Mouse (Mus musculus) kidney, embryonic 16.5 days (tissue): ENCODE results near the gene Tenm3. TPM values are rescaled to one million over a fixed set of nuclear protein-coding genes. Genes with fewer than 3 reads are reported as not detected.

Experiments used
- ATAC-seq: fragments of 200-750 bp; cut with Nextera tagmentation; 2 replicates; pipeline ENCODE4 v1.8.0; 2017; ENCODE audit warnings: moderate TSS enrichment; ENCODE audit not compliant: low FRiP score, low TSS enrichment
- H3K27ac ChIP-seq: fragments of 300-500 bp; sonication (generic); 2 replicates; pipeline ENCODE4 v1.5.1; 2014; ENCODE audit warnings: low read length
- H3K27me3 ChIP-seq: fragments of 300-500 bp; sonication (generic); 2 replicates; pipeline ENCODE4 v1.6.1; 2014; ENCODE audit warnings: low read length, control low read depth, mixed read lengths; ENCODE audit not compliant: insufficient read depth
- H3K36me3 ChIP-seq: fragments of 300-500 bp; sonication (generic); 2 replicates; pipeline ENCODE4 v1.6.1; 2014; ENCODE audit warnings: low read length, control low read depth, mixed read lengths; ENCODE audit not compliant: insufficient read depth
- H3K4me1 ChIP-seq: fragments of 300-500 bp; sonication (generic); 2 replicates; pipeline ENCODE4 v1.6.1; 2014; ENCODE audit warnings: low read length, control low read depth, mixed read lengths; ENCODE audit not compliant: insufficient read depth
- H3K4me2 ChIP-seq: fragments of 300-500 bp; sonication (generic); replicated peaks from 2 replicates; pipeline ENCODE4 v1.6.1; 2014; ENCODE audit warnings: low read depth, low read length
- H3K4me3 ChIP-seq: fragments of 300-500 bp; sonication (generic); 2 replicates; pipeline ENCODE4 v1.5.1; 2014; ENCODE audit warnings: mild to moderate bottlenecking, low read length
- H3K9ac ChIP-seq: fragments of 300-500 bp; sonication (generic); replicated peaks from 2 replicates; pipeline ENCODE4 v1.6.1; 2014; ENCODE audit warnings: low read length
- H3K9me3 ChIP-seq: fragments of 300-500 bp; sonication (generic); 2 replicates; pipeline ENCODE4 v1.6.1; 2016; ENCODE audit warnings: low read length, control low read depth
- WGBS: fragments of 180-500 bp; shearing (Covaris S2); extraction: QIAGEN DNeasy Blood & Tissue Kit; methylation state at CpG from one replicate; pipeline ENCODE4 v1.1.7; 2014; 5-methylcytosine and 5-hydroxymethylcytosine counted together
- polyA plus RNA-seq: library from polyadenylated mRNA; unstranded; fragments of >200 nt; fragmentation: Nextera tagmentation; extraction: Ambion mirVana; gene quantifications from 2 replicates; pipeline ENCODE4 v1.2.1, GENCODE M21; 2015

Gene Tenm3
- polyA plus RNA-seq, 1 experiment from 2014 or later: 20.3 TPM

DNA sequence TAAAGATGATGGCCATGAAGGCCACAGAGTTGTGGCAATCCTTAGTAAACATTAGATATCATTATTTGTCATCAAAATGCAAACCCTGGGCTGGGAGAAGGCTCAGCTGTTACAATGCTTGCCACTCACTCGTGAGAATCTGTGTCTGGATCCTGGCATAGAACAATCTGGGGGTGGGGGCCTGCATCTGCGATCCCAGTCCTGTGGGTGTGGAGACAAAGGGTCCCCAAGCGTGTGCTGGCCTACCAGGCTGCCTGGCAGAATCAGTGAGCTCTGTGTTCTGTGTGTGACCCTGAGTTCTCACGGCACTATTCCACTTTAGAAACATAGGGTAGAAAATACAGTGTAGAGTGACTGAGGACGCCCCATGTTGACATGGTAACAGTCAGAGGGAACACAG lies 468.6 kb downstream of the Tenm3 start:
- Histone ChIP-seq H3K4me3 (no peak overlapping the region), H3K27me3 (no peaks in the 10 kb centered on the region), H3K36me3 (no peaks in the 10 kb centered on the region), H3K9ac (no peak overlapping the region), H3K4me1 (no peaks in the 10 kb centered on the region), H3K4me2 (no peak overlapping the region), H3K27ac (no peak overlapping the region), H3K9me3 (no peaks in the 10 kb centered on the region)
- 87% methylated on average over 5 of the region's 5 CpGs for WGBS
- ATAC-seq: no peak

DNA sequence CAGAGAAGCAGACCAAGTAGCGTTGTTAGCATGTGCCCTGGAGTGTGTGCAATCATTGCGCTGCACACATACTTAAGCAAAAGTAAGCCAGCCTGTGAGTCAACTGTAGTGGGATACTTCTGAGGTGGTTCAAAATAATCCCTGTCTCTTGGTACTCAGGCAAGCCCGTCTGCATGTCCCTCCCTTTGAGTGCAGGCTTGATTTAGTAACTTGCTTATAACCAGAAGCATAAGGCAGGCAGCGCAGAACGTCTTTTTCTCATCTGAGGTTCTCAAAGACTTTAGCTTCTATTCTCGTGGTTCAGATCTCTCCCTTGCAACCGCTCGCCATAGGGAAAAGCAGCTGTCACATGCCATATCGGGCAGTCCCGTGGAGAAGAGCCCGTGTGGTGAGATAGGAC lies 470.3 kb downstream of the Tenm3 start:
- Histone ChIP-seq H3K4me1 (no peaks in the 10 kb centered on the region), H3K9me3 (no peaks in the 10 kb centered on the region), H3K4me2 (no peak overlapping the region), H3K27me3 (no peaks in the 10 kb centered on the region), H3K27ac (no peak overlapping the region), H3K36me3 (no peaks in the 10 kb centered on the region), H3K4me3 (no peak overlapping the region), H3K9ac (no peak overlapping the region)
- no peak for ATAC-seq
- WGBS: 92% methylated on average over 11 of the region's 11 CpGs

GRCm38 (mm10) chr8:48367164-48367563 lies 476.6 kb downstream of the Tenm3 start:
- H3K36me3 ChIP-seq: no peaks in the 10 kb centered on the region
- no peaks in the 10 kb centered on the region for H3K4me1 ChIP-seq
- H3K27ac ChIP-seq: no peak overlapping the region
- no peak overlapping the region for H3K4me2 ChIP-seq
- no peak for ATAC-seq
- H3K4me3 ChIP-seq: no peak overlapping the region
- H3K9ac ChIP-seq: no peak overlapping the region
- WGBS: 82% methylated on average over 10 of the region's 10 CpGs
- H3K27me3 ChIP-seq: no peaks in the 10 kb centered on the region
- no peaks in the 10 kb centered on the region for H3K9me3 ChIP-seq

GRCm38 (mm10) chr8:48356849-48357248 lies 486.9 kb downstream of the Tenm3 start:
- H3K27me3 ChIP-seq: no peaks in the 10 kb centered on the region
- no peak overlapping the region for H3K4me3 ChIP-seq
- H3K36me3 ChIP-seq: 0 out of 2 replicates have a peak, but pooled peaks cover 6% of the 10 kb centered on the region
- ATAC-seq: no peak
- no peak overlapping the region for H3K9ac ChIP-seq
- no peak overlapping the region for H3K4me2 ChIP-seq
- H3K27ac ChIP-seq: no peak overlapping the region
- peaks cover 3% of the 10 kb centered on the region; the same call in 1 of the 2 replicates for H3K9me3 ChIP-seq
- WGBS: 82% methylated on average over 2 of the region's 2 CpGs
- H3K4me1 ChIP-seq: no peaks in the 10 kb centered on the region

DNA sequence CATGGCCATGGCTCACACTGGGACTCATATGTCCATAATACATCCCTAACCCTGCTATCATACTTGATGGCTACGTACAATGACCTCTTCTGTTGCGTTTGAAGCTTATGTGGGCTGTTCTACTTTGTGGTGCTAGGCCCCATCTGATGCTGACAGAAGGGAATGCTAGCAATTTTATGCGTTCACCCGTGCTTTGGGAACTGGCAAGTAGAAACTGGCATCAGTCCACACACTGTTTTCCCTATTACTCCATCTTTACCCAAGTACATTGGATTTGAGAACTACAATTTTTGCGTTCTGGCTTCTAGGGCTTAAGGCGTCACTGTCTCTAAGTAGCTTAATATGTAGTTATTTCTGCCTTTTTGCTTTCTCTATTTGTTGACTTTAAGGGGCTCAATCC lies 490.3 kb downstream of the Tenm3 start:
- Histone ChIP-seq H3K9me3 (peaks cover 3% of the 10 kb centered on the region; the same call in 1 of the 2 replicates), H3K27me3 (no peaks in the 10 kb centered on the region), H3K4me1 (no peaks in the 10 kb centered on the region), H3K4me2 (no peak overlapping the region), H3K36me3 (peaks cover 16% of the 10 kb centered on the region; the same call in 1 of the 2 replicates), H3K4me3 (no peak overlapping the region), H3K27ac (no peak overlapping the region), H3K9ac (no peak overlapping the region)
- WGBS: 90% methylated on average over 6 of the region's 6 CpGs
- no peak for ATAC-seq

DNA sequence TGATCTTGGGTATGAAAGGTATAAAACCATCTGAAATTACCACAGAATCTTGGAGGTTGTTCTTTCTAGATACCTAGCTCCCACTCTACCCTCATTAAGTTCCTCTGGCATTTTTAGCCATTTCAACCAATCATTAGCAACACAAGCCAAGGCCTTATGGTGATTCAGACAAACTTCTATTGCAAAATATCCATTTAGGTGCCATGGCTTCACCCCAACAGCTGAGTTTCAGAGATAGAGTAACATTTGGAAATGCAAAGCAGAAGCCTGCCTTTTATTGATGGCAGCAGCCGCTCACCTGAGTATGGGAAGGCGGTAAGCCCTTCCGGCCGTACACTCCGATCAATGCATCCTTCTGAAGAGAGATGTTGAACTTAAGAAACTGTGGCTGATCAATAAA lies 494.9 kb downstream of the Tenm3 start:
- WGBS: 95% methylated on average over 5 of the region's 5 CpGs
- peaks cover 16% of the 10 kb centered on the region; the same call in 1 of the 2 replicates for H3K36me3 ChIP-seq
- no peak overlapping the region for H3K27ac ChIP-seq
- H3K9ac ChIP-seq: no peak overlapping the region
- H3K4me3 ChIP-seq: no peak overlapping the region
- no peaks in the 10 kb centered on the region for H3K4me1 ChIP-seq
- no peak overlapping the region for H3K4me2 ChIP-seq
- H3K9me3 ChIP-seq: peaks cover 3% of the 10 kb centered on the region; the same call in 1 of the 2 replicates
- no peak for ATAC-seq
- no peaks in the 10 kb centered on the region for H3K27me3 ChIP-seq

- 92% methylated on average over 4 of the region's 4 CpGs for WGBS
- H3K4me3 ChIP-seq: no peak overlapping the region
- H3K27me3 ChIP-seq: no peaks in the 10 kb centered on the region
- no peak overlapping the region for H3K27ac ChIP-seq
- H3K4me1 ChIP-seq: no peaks in the 10 kb centered on the region
- no peak overlapping the region for H3K4me2 ChIP-seq
- H3K36me3 ChIP-seq: peaks cover 16% of the 10 kb centered on the region; the same call in 1 of the 2 replicates
- no peak for ATAC-seq
- no peak overlapping the region for H3K9ac ChIP-seq
- peaks cover 3% of the 10 kb centered on the region; the same call in 1 of the 2 replicates for H3K9me3 ChIP-seq
These were observed 495.4 kb downstream of the Tenm3 start for GRCm38 (mm10) chr8:48348386-48348785.

DNA sequence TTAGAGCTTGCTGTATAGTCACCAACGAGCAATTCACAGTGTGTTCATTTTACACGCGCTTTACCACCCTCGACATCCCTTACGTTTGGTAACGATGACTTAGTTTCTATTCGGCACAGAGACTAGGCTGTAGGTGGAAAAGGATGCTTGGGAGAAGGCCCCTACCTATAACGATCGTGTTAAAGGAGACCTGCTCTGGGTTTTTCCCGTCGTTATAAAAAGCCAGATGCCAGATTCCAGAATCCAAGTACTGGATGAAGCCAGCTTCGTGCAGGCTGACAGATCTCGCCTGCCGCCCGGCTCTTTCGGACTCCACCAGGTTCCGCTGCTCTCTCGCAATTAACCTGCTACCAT lies 500.7 kb downstream of the Tenm3 start:
- Histone ChIP-seq H3K36me3 (0 out of 2 replicates have a peak, but pooled peaks cover 4% of the 10 kb centered on the region), H3K4me1 (0 out of 2 replicates have a peak, but pooled peaks cover 5% of the 10 kb centered on the region), H3K9me3 (no peaks in the 10 kb centered on the region), H3K27ac (no peak overlapping the region), H3K4me2 (no peak overlapping the region), H3K9ac (no peak overlapping the region), H3K27me3 (no peaks in the 10 kb centered on the region), H3K4me3 (no peak overlapping the region)
- 92% methylated on average over 18 of the region's 18 CpGs for WGBS
- no peak for ATAC-seq

GRCm38 (mm10) chr8:48342321-48343066 lies 501.3 kb downstream of the Tenm3 start:
- Histone ChIP-seq H3K27ac (no peak overlapping the region), H3K36me3 (0 out of 2 replicates have a peak, but pooled peaks cover 4% of the 10 kb centered on the region), H3K27me3 (no peaks in the 10 kb centered on the region), H3K4me1 (0 out of 2 replicates have a peak, but pooled peaks cover 5% of the 10 kb centered on the region), H3K9ac (no peak overlapping the region), H3K4me3 (no peak overlapping the region), H3K9me3 (no peaks in the 10 kb centered on the region), H3K4me2 (no peak overlapping the region)
- 80% methylated on average over 30 of the region's 30 CpGs for WGBS
- no peak for ATAC-seq

DNA sequence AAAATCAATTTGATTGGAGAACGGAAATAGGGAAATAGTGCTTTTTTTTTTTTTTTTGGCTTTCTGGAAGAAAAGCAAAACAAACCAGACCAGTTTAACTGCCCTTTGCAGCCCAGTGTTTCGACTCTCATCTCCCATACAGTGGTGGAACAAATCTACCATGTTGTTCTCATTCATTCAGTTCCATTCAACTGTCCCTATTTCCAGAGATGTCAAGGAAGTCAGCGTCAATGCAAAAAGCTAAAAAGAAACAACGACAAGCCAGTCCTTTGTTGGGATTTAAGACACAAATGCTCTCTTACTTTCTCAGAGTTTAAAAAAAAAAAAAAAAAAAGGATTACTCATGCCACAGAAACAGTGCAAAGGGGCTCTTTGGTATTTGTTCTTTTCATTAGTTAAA lies 502.1 kb downstream of the Tenm3 start:
- H3K4me2 ChIP-seq: no peak overlapping the region
- H3K9me3 ChIP-seq: no peaks in the 10 kb centered on the region
- ATAC-seq: no peak
- H3K36me3 ChIP-seq: 0 out of 2 replicates have a peak, but pooled peaks cover 4% of the 10 kb centered on the region
- H3K27me3 ChIP-seq: no peaks in the 10 kb centered on the region
- no peak overlapping the region for H3K4me3 ChIP-seq
- WGBS: 73% methylated on average over 4 of the region's 4 CpGs
- H3K27ac ChIP-seq: no peak overlapping the region
- 0 out of 2 replicates have a peak, but pooled peaks cover 5% of the 10 kb centered on the region for H3K4me1 ChIP-seq
- no peak overlapping the region for H3K9ac ChIP-seq
